Mouse (Mus musculus) stomach, postnatal 0 days (tissue): ENCODE measurements around the gene Tppp2. TPM values are rescaled to one million over a fixed set of nuclear protein-coding genes. Genes with fewer than 3 reads are reported as not detected.

Experiments
- ATAC-seq: fragments of 200-750 bp; cut with Nextera tagmentation; 2 replicates; pipeline ENCODE4 v1.8.0; 2017; ENCODE audit not compliant: low FRiP score, low TSS enrichment
- DNase-seq: peaks from one replicate; pipeline ENCODE4 v3.0.0-alpha.2; 2016; ENCODE audit warnings: low spot score
- H3K27ac ChIP-seq: fragments of 300-500 bp; sonication (generic); replicated peaks from 2 replicates; pipeline ENCODE4 v1.5.1; 2014; ENCODE audit warnings: mild to moderate bottlenecking, control low read depth
- H3K27me3 ChIP-seq: fragments of 300-500 bp; sonication (generic); 2 replicates; pipeline ENCODE4 v1.6.1; 2014; ENCODE audit warnings: low read length; ENCODE audit not compliant: control insufficient read depth, insufficient read depth
- H3K36me3 ChIP-seq: fragments of 300-500 bp; sonication (generic); 2 replicates; pipeline ENCODE4 v1.6.1; 2014; ENCODE audit warnings: low read length, mixed read lengths; ENCODE audit not compliant: control insufficient read depth, insufficient read depth
- H3K4me1 ChIP-seq: fragments of 300-500 bp; sonication (generic); replicated peaks from 2 replicates; pipeline ENCODE4 v1.6.1; 2014; ENCODE audit warnings: antibody characterized with exemption; ENCODE audit not compliant: control insufficient read depth, insufficient read depth
- H3K4me2 ChIP-seq: fragments of 300-500 bp; sonication (generic); replicated peaks from 2 replicates; pipeline ENCODE4 v1.6.1; 2014; ENCODE audit warnings: low read depth, mild to moderate bottlenecking, control low read depth, moderate library complexity
- H3K4me3 ChIP-seq: fragments of 300-500 bp; sonication (generic); 2 replicates; pipeline ENCODE4 v1.5.1; 2014; ENCODE audit warnings: low read depth, low read length, control low read depth
- H3K9ac ChIP-seq: fragments of 300-500 bp; sonication (generic); 2 replicates; pipeline ENCODE4 v1.6.1; 2014; ENCODE audit warnings: mild to moderate bottlenecking, low read length, control low read depth, mixed read lengths
- H3K9me3 ChIP-seq: fragments of 300-500 bp; sonication (generic); 2 replicates; pipeline ENCODE4 v1.6.1; 2016; ENCODE audit warnings: low read length; ENCODE audit not compliant: control insufficient read depth
- CTCF ChIP-seq: IDR thresholded peaks from 2 replicates; pipeline ENCODE4 v1.5.1; 2016; ENCODE audit warnings: antibody characterized with exemption, low read depth, mild to moderate bottlenecking, moderate library complexity
- EP300 ChIP-seq: optimal IDR thresholded peaks from 2 replicates; pipeline ENCODE3; 2016; ENCODE audit warnings: antibody characterized with exemption
- WGBS: fragments of 180-500 bp; shearing (Covaris S2); extraction: QIAGEN DNeasy Blood & Tissue Kit; methylation state at CpG from one replicate; pipeline ENCODE4 v1.1.7; 2014; 5-methylcytosine and 5-hydroxymethylcytosine counted together
- polyA plus RNA-seq: library from polyadenylated mRNA; unstranded; fragments of >200 nt; fragmentation: Nextera tagmentation; extraction: Ambion mirVana; gene quantifications from 2 replicates; pipeline ENCODE4 v1.2.1, GENCODE M21; 2015

Tppp2 gene
- polyA plus RNA-seq = not detected in 2 replicates

- no peak for DNase-seq
- H3K4me3 ChIP-seq = no peak within 1 kb of the TSS
- peaks cover 18% of the 10 kb centered on the region for H3K4me1 ChIP-seq
- H3K36me3 ChIP-seq = no peaks in the 10 kb centered on the region
- TF ChIP-seq EP300 (no peak), CTCF (no peak)
- H3K4me2 ChIP-seq = no peak within 1 kb of the TSS
- no peaks in the 10 kb centered on the region for H3K27me3 ChIP-seq
- no peak within 1 kb of the TSS for H3K27ac ChIP-seq
- no peaks in the 10 kb centered on the region for H3K9me3 ChIP-seq
- ATAC-seq = no peak
- WGBS = 91% methylated on average over 4 of the region's 4 CpGs
- no peak within 1 kb of the TSS for H3K9ac ChIP-seq
Observed at GRCm38 (mm10) chr14:51918125-51918524, at the start of gene Tppp2. Tppp2 (plus strand) TSS chr14:51918425.

DNA sequence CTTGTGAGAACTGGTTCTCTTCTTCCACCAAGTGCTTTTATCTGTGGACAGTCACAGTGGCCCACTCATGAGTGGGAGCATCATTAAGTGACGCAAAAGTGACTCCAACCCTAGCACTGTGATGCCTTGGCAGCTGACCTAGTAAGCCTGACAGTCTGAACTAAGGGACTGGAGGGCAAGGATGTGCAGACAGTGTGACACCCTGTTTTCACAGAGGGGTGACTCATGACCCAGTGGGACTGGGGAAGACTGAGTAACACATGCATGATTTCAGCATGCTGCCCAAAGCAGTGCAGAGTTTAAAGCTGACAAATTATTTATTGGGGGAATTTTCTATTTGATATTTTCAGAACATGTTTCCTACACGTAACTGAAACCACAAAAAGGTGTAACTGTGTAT, 47.5 kb upstream of the Tppp2 start:
- Histone ChIP-seq H3K27ac (no peak overlapping the region), H3K4me1 (no peaks in the 10 kb centered on the region), H3K9ac (no peak overlapping the region), H3K27me3 (no peaks in the 10 kb centered on the region), H3K36me3 (no peaks in the 10 kb centered on the region), H3K4me3 (no peak overlapping the region), H3K9me3 (no peaks in the 10 kb centered on the region), H3K4me2 (no peak overlapping the region)
- DNase-seq (no peak), ATAC-seq (no peak)
- WGBS = 77% methylated on average over 2 of the region's 2 CpGs
- TF ChIP-seq EP300 (no peak), CTCF (no peak)

DNA sequence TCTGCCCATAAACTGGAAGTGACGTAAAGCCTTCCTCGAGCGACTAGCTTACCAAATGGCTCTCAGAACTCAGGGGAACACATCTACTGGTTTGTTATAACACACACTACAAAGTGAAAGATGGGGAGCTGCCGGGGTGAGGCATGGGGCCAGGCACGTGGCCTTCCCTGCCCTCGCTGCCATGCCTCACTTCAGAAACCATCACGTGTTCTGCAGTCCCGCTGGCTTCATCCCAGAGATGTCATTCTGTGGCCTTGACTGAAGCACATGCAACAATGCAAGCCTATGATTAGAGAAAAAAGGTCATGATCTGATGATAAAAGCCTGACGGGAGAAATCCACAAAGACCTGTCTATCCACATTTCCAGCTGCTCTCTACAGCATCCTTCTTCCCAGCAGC, 46.5 kb upstream of the Tppp2 start:
- Histone ChIP-seq H3K36me3 (no peaks in the 10 kb centered on the region), H3K4me1 (no peaks in the 10 kb centered on the region), H3K4me3 (no peak overlapping the region), H3K9ac (no peak overlapping the region), H3K9me3 (no peaks in the 10 kb centered on the region), H3K4me2 (no peak overlapping the region), H3K27me3 (no peaks in the 10 kb centered on the region), H3K27ac (no peak overlapping the region)
- ATAC-seq (no peak), DNase-seq (no peak)
- TF ChIP-seq EP300 (no peak), CTCF (no peak)
- WGBS = 68% methylated on average over 9 of the region's 9 CpGs

- H3K4me3 ChIP-seq = no peak overlapping the region
- H3K27ac ChIP-seq = no peak overlapping the region
- no peak overlapping the region for H3K4me2 ChIP-seq
- no peaks in the 10 kb centered on the region for H3K9me3 ChIP-seq
- ATAC-seq (peak; percentile 47), DNase-seq (no peak)
- WGBS = 69% methylated on average over 3 of the region's 3 CpGs
- H3K36me3 ChIP-seq = no peaks in the 10 kb centered on the region
- TF ChIP-seq EP300 (no peak), CTCF (no peak)
- no peak overlapping the region for H3K9ac ChIP-seq
- H3K4me1 ChIP-seq = no peaks in the 10 kb centered on the region
- no peaks in the 10 kb centered on the region for H3K27me3 ChIP-seq
Observed at GRCm38 (mm10) chr14:51877517-51877916, 40.7 kb upstream of the Tppp2 start.

DNA sequence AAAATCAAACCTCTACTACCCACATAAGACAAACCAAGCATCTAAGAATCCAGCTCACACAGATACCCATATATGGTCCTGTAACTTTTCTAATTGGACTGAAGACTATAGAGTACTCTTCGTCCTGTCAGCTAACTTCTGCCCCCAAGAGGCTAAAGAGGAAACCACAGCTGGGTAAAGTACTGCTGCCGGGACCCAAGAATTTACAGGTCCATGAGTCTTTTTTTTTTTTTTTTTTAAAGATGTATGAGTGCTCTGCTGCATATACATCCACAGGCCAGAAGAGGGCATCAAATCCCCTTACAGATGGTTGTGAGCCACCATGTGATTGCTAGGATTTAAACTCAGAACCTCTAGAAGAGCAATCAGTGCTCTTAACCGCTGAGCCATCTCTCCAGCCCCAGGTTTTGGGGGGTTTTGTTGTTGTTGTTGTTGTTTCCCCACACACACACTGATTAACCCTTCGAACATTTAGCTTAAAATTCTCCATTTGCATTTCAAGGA, 34.6 kb upstream of the Tppp2 start:
- DNase-seq (peak; percentile 77), ATAC-seq (peak; percentile 60)
- TF ChIP-seq CTCF = peak; percentile 76
- no peak for TF ChIP-seq EP300
- under 1% methylated on average over 4 of the region's 4 CpGs for WGBS
- H3K4me1 ChIP-seq = no peaks in the 10 kb centered on the region
- H3K9me3 ChIP-seq = no peaks in the 10 kb centered on the region
- H3K27ac ChIP-seq = peak overlapping the region; percentile 86
- no peaks in the 10 kb centered on the region for H3K36me3 ChIP-seq
- peak overlapping the region; percentile 56; the same call in 1 of the 2 replicates for H3K9ac ChIP-seq
- H3K27me3 ChIP-seq = no peaks in the 10 kb centered on the region
- peak overlapping the region; percentile 58 for H3K4me3 ChIP-seq
- H3K4me2 ChIP-seq = peak overlapping the region; percentile 77

GRCm38 (mm10) chr14:51884031-51884544, 34.1 kb upstream of the Tppp2 start:
- H3K27me3 ChIP-seq = no peaks in the 10 kb centered on the region
- ATAC-seq (no peak), DNase-seq (no peak)
- WGBS = under 1% methylated on average over 14 of the region's 14 CpGs
- TF ChIP-seq CTCF = no peak
- TF ChIP-seq EP300 = no peak
- H3K27ac ChIP-seq = peak overlapping the region; percentile 86
- peak overlapping the region; percentile 56 for H3K9ac ChIP-seq
- H3K4me3 ChIP-seq = peak overlapping the region; percentile 58
- no peaks in the 10 kb centered on the region for H3K36me3 ChIP-seq
- H3K4me2 ChIP-seq = peak overlapping the region; percentile 77
- no peaks in the 10 kb centered on the region for H3K9me3 ChIP-seq
- H3K4me1 ChIP-seq = no peaks in the 10 kb centered on the region
